Mouse (Mus musculus) lung, adult 2 months (tissue): ENCODE results near the gene Celsr3. TPM values are rescaled to one million over a fixed set of nuclear protein-coding genes. Genes with fewer than 3 reads are reported as not detected.

Experiments used
- DNase-seq: peaks from one replicate; pipeline ENCODE4 v3.0.0; 2022
- H3K4me1 ChIP-seq: fragments of 200-500 bp; 2 replicates; pipeline ENCODE4 v1.6.1; 2011; ENCODE audit warnings: low read length; ENCODE audit not compliant: control insufficient read depth, insufficient read depth
- H3K4me3 ChIP-seq: fragments of 200-500 bp; replicated peaks from 2 replicates; pipeline ENCODE3; 2011; ENCODE audit warnings: low read depth, mild to moderate bottlenecking, control low read depth, low read length; ENCODE audit errors: extremely low read depth
- CTCF ChIP-seq: fragments of 200-500 bp; IDR thresholded peaks from 2 replicates; pipeline ENCODE4 v1.5.1; 2011; ENCODE audit warnings: mild to moderate bottlenecking, low read length, control low read depth; ENCODE audit not compliant: insufficient read depth
- POLR2A ChIP-seq: fragments of 200-500 bp; IDR thresholded peaks from 2 replicates; pipeline ENCODE4 v1.6.1; 2011; ENCODE audit warnings: low read depth, mild to moderate bottlenecking, control low read depth, low read length, borderline replicate concordance; ENCODE audit errors: extremely low read depth
- WGBS: fragments of 180-500 bp; shearing (Covaris S2); methylation state at CpG from one replicate; pipeline ENCODE4 v1.1.7; 2018; 5-methylcytosine and 5-hydroxymethylcytosine counted together
- polyA plus RNA-seq: library from polyadenylated mRNA; depleted of rRNA; stranded (reverse); fragments of >200 nt; gene quantifications from 2 replicates; pipeline ENCODE4 v1.2.3, GENCODE M21; 2012

Gene Celsr3
- polyA plus RNA-seq, 1 experiment: 0.73 TPM

- TF ChIP-seq POLR2A (no peak), CTCF (no peak)
- peaks cover 9% of the 10 kb centered on the region for H3K4me1 ChIP-seq
- 87% methylated on average over 8 of the region's 8 CpGs for WGBS
- H3K4me3 ChIP-seq: no peak overlapping the region
- DNase-seq: no peak
Observed at GRCm38 (mm10) chr9:108805768-108806167, 20.4 kb upstream of the Celsr3 start.

- no peak overlapping the region for H3K4me3 ChIP-seq
- no peak for DNase-seq
- H3K4me1 ChIP-seq: peaks cover 9% of the 10 kb centered on the region
- no peak for TF ChIP-seq POLR2A
- TF ChIP-seq CTCF: no peak
Observed at GRCm38 (mm10) chr9:108806379-108806778, 19.7 kb upstream of the Celsr3 start.

GRCm38 (mm10) chr9:108806831-108807230 lies 19.3 kb upstream of the Celsr3 start:
- 73% methylated on average over 1 of the region's 1 CpGs for WGBS
- no peak overlapping the region for H3K4me3 ChIP-seq
- peaks cover 9% of the 10 kb centered on the region for H3K4me1 ChIP-seq
- no peak for TF ChIP-seq CTCF
- no peak for DNase-seq

GRCm38 (mm10) chr9:108807674-108808073 lies 18.4 kb upstream of the Celsr3 start:
- no peak for DNase-seq
- TF ChIP-seq POLR2A: no peak
- 0 out of 2 replicates have a peak, but pooled peaks have one; percentile 2 for TF ChIP-seq CTCF
- no peak overlapping the region for H3K4me3 ChIP-seq
- 54% methylated on average over 5 of the region's 5 CpGs for WGBS
- peaks cover 9% of the 10 kb centered on the region for H3K4me1 ChIP-seq

- Histone ChIP-seq H3K4me1 (peaks cover 9% of the 10 kb centered on the region), H3K4me3 (peak within 1 kb of the TSS; percentile 95)
- TF ChIP-seq POLR2A (no peak), CTCF (peak; percentile 29; the same call in 1 of the 2 replicates)
- WGBS: under 1% methylated on average over 62 of the region's 62 CpGs
- DNase-seq: peak; percentile 93
Observed at GRCm38 (mm10) chr9:108808163-108808665, 17.9 kb upstream of the Celsr3 start, which contains the start of gene Nckipsd. Gene Nckipsd, plus strand, starts transcription at chr9:108808368.

GRCm38 (mm10) chr9:108809188-108809587 lies 16.9 kb upstream of the Celsr3 start:
- H3K4me1 ChIP-seq: peaks cover 9% of the 10 kb centered on the region
- DNase-seq: no peak
- TF ChIP-seq CTCF (no peak), POLR2A (no peak)
- H3K4me3 ChIP-seq: peak overlapping the region; percentile 95
- WGBS: 30% methylated on average over 5 of the region's 5 CpGs

GRCm38 (mm10) chr9:108809723-108810122 lies 16.4 kb upstream of the Celsr3 start:
- no peak overlapping the region for H3K4me3 ChIP-seq
- no peak for DNase-seq
- no peak for TF ChIP-seq POLR2A
- no peak for TF ChIP-seq CTCF
- 45% methylated on average over 6 of the region's 6 CpGs for WGBS
- peaks cover 9% of the 10 kb centered on the region for H3K4me1 ChIP-seq

GRCm38 (mm10) chr9:108810516-108810915 lies 15.6 kb upstream of the Celsr3 start:
- no peak for DNase-seq
- H3K4me1 ChIP-seq: peaks cover 9% of the 10 kb centered on the region
- H3K4me3 ChIP-seq: no peak overlapping the region
- 65% methylated on average over 5 of the region's 5 CpGs for WGBS
- no peak for TF ChIP-seq POLR2A
- TF ChIP-seq CTCF: no peak

- DNase-seq: no peak
- TF ChIP-seq POLR2A: no peak
- TF ChIP-seq CTCF: no peak
- no peaks in the 10 kb centered on the region for H3K4me1 ChIP-seq
- 57% methylated on average over 7 of the region's 7 CpGs for WGBS
- no peak overlapping the region for H3K4me3 ChIP-seq
Observed at GRCm38 (mm10) chr9:108815557-108815956, 10.6 kb upstream of the Celsr3 start.

GRCm38 (mm10) chr9:108819495-108819894 lies 6.6 kb upstream of the Celsr3 start:
- 54% methylated on average over 3 of the region's 3 CpGs for WGBS
- DNase-seq: peak; percentile 57

More at GRCm38 (mm10) chr9:108819495-108819894, 6.6 kb upstream of the Celsr3 start:
- TF ChIP-seq CTCF (peak; percentile 89), POLR2A (no peak)
- H3K4me3 ChIP-seq: no peak overlapping the region
- H3K4me1 ChIP-seq: no peaks in the 10 kb centered on the region
